Mouse (Mus musculus) thymus, postnatal 25 days (tissue): ENCODE data around the gene Scd2.
"Not testable (repeated sequence)": the region's sequence is repeated elsewhere in the genome, so short reads cannot be mapped to it uniquely, and the experiment has no call there.

Experiments used
- DNase-seq: peaks from one replicate; pipeline ENCODE4 v3.0.0; 2022

Scd2 gene

DNA sequence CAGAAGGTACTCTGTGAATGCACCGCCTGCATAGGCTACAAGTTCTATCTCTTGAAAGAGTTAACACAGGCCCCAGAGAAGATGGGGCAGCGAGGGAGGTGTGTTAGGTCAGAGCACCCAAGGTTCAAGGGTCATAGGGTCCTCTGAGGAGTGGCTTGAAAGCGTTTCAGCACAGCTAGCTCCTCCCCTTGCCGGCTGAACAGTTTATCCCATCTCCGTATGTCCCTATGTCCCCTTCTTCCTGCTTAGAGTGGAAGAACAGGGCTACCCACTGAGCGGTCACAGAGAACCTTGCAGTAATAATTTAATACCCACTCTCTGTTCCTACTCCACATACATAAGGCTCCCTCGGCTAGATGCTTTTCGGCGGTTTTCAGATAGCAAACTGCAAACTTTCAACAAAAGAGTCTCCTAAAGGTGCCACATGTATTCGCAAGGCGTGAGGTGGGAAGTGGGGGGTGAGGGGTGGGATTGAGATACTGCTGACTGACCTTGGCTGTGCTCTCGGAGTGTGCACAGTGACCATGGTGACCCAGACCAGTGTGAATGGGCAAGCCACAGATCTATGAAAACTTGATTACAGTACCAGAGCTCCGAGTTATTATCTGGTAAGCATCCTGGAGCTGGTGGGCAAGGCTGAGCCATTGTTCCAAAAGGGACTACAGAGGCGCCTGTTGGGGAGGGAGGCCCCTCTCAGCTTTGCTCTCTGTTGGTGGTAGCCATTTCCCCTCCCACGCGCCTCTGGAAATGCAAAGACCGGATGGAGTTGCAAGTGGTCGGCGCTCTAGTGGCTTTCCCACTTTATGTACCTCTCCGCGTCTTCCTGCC lies at the start of gene Scd2:
TSS of gene Scd2 (plus strand) at position 734 of the 828 bp plus-strand sequence.
- peak; percentile 35 for DNase-seq

DNA sequence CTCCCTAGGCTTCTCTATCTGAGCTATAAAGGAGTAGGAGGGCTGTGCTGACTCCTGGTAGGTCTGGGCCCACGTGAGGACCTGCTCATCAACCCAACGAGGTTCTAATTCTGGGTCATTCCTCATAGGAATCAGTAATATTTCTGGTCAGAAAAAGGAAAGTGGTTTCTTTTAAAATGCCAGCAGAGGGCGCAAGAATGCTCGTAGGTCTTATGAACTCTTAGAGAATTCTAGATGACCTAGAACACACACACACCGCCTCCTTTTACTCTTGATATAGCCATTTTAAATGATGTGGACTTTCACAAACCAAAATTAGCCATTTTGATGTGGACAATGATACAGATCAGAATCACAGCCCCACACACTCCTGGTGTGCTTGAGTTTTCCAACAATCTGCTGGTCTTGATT lies 47.7 kb upstream of the Scd2 start:
- DNase-seq: peak; percentile 30

DNA sequence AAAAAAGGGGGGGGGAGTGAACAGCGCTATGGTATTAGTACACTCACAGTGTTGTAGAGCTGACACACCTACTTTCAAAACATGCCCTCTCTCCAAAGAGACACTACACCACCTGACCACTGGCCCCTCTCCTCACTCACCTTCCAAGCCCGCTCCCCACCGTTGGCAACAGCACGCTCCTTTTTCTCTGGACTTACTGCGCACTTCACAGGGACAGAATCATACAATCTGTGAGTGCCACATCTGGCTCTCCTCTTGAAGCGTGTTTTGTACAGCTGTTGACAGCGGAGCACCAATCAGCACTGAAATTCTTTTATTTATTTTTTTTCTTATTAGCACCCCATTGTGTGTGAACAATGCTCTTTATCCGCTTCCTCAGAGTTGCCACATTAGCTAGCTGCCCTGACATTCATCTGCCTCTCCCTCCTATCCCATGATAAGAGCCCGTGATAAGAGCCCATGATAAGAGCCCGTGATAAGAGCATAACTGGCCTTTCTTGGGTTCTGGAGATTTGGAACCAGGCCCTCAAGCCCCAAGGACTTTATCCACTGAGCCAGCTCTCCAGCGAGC lies 47.0 kb upstream of the Scd2 start:
- no peak for DNase-seq

GRCm38 (mm10) chr19:44247281-44248080 lies 46.0 kb upstream of the Scd2 start:
- DNase-seq: peak; percentile 49

- DNase-seq: peak; percentile 97
Measured at GRCm38 (mm10) chr19:44248081-44248853, 45.2 kb upstream of the Scd2 start.

DNA sequence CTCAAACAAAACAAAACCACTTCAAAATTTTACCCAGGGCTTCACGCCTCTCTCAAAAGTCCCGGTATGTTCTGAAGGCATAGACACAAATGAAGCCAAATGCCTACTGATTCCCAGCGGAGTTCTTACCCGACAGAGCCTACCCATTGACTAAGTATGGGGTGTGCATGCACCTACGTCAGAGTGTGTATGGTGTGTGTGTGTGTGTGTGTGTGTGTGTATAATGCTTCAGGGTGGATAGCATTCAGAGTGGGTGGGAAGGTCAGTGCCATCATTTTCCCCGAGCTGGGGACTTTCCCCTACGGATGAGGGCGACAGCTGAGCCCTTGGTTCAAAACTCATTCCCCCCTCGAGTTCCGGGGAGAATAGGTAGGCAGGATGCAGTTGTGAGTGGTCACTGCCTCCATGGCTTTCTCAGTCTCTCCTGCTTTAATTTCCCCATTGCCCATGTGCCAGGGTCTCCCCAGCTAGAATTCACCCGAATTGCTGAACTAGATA lies 44.6 kb upstream of the Scd2 start:
- no peak for DNase-seq

DNA sequence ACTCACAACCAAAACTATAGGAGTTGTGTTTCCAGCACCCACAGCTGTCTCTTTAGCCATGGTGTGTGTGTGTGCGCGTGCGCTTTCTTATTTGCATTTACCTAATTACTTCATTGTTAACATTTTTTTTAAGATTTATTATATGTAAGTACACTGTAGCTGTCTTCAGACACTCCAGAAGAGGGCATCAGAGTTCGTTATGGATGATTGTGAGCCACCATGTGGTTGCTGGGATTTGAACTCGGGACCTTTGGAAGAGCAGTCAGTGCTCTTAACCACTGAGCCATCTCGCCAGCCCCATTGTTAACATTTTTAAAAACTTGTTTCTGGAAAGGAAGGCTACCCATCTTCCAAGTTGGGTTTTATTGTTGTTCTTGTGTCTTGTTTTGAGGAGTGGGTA lies 42.3 kb upstream of the Scd2 start:
- not testable (repeated sequence) for DNase-seq

DNA sequence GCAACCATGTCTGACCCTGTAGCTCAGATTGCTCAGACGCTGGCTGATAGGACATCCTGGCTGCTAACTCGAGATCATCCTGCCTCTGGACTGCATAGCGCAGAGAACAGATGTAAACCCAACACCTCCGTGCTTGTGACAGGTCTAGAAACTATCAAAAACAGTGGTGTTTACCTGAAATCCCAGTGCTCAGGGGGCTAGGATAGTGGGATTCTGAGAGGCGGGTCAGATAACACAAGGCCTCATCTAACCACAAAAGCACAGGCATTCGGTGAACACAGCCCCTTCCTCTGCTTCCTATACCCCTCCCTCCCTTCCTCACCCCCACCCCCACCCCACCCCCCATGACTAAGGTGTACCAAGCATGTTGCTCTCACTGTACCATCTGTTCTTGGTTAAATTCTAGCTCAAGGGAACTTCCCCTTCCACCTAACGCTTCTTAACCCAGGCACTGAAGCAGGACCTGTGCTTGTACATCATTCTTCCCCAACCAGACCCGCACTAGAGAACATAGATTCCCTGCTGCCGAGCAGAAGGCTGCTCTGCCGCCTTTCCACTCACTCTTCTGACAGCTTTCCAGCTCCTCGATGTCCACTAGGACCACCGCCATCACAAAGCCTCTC lies 41.4 kb upstream of the Scd2 start:
- DNase-seq: peak; percentile 31

DNA sequence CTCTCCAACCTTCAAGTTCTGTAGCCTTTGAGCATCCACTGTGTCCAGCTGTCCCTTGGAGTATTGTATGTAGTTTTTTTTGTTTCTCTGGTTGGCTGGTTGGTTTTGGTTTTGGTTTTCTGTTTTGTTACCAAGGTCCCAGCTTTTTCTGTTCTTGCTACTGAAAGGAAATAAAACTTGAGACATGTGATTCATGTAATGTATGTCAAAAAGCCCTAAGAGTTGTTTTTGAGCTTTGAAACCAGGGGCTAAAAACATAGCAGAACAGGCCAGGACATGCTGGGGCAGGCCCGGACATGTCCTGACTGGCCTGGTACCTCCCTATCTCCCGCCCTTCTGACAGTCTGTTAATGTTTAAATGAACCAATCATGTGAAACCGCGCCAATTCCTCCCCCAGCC lies 39.4 kb upstream of the Scd2 start:
- DNase-seq: not testable (repeated sequence)

DNA sequence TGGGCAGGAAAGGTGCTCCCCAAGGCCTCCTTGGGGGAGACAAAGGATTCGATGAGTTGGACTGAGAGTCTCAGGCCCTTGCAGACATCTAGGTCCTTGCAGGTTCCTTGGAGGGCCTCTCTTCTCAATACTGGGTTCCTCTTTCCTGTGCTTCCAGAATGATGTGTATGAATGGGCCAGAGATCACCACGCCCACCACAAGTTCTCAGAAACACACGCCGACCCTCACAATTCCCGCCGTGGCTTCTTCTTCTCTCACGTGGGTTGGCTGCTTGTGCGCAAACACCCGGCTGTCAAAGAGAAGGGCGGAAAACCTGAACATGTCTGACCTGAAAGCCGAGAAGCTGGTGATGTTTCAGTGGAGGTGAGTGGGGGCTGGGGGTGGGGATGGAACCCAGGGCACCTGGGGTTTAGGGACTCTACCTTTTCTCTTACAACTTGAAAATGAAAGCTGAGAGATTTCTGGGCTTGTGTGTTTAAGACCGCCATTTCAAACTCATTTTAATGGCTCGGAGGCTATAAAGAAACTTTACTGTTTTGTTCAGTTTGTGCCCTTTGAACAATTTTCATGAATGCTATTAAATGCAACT lies 36.0 kb upstream of the Scd2 start:
- DNase-seq: no peak

GRCm38 (mm10) chr19:44259484-44259883 lies 34.0 kb upstream of the Scd2 start:
- no peak for DNase-seq

GRCm38 (mm10) chr19:44260487-44260886 lies 33.0 kb upstream of the Scd2 start:
- DNase-seq: no peak

- no peak for DNase-seq
Measured at GRCm38 (mm10) chr19:44261774-44262173, 31.7 kb upstream of the Scd2 start.

- DNase-seq: no peak
Measured at GRCm38 (mm10) chr19:44263581-44263980, 29.9 kb upstream of the Scd2 start.

GRCm38 (mm10) chr19:44264226-44264625 lies 29.2 kb upstream of the Scd2 start:
- DNase-seq: no peak

GRCm38 (mm10) chr19:44265300-44265699 lies 28.2 kb upstream of the Scd2 start:
- no peak for DNase-seq

GRCm38 (mm10) chr19:44265911-44266337 lies 27.6 kb upstream of the Scd2 start:
- no peak for DNase-seq

GRCm38 (mm10) chr19:44266458-44266823 lies 27.0 kb upstream of the Scd2 start:
- DNase-seq: no peak

DNA sequence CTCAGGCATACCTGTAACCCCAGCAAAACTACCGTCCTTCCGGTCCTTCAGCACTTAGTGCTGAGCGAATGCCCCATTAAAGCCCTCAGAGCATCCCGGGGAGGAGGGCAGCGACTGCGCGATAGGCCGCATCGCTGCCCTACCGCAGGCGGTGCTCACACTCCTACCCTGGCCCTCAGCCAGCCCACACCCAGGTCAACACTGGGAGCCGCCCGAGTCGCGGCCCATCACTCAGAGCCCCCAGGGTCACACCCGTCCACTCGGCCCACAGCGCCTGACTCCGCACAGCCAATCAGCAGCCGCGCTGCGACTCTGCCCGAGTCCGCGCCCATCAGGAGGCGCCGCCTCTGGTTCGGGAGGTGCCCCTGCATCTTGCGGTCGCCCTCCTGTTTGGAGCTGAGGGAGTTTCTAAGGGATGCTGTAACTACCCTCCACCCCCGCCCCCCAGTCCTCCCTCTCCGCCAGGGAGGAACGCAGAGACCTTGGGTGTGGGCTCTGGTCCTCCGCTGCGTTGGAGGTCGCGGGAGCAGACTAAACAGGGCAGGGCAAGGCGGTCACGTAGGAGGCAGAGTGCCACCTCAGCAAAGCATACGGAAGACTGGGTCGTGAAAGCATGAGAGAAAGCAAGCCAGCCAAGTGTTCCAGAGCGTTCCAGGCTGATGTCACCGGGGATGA lies 26.5 kb upstream of the Scd2 start:
- DNase-seq: peak; percentile 84

GRCm38 (mm10) chr19:44267499-44268002 lies 25.9 kb upstream of the Scd2 start:
- DNase-seq: no peak

DNA sequence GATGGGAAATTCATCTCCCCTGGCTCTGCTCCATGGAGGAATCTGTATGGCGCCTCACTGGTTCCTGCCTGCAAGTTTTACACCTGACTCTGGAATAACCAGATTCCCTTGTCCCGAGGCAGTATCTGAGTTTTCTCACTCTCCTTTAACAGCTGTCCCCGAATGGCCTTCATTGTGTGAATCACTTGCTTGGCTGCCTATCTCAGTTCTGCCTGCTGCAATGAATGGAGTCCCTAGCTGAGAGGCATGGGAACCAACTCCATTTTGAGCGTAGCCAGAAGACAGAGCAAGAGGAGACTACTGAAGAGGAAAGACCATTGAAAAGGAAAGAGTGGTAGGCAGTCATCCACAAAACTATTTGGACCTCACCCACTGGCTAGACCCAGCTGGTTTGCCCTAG lies 19.8 kb upstream of the Scd2 start:
- no peak for DNase-seq
